Mouse (Mus musculus): ENCODE results near the gene Kctd18. TPM values are rescaled to one million over a fixed set of nuclear protein-coding genes. Genes with fewer than 3 reads are reported as not detected.

The Kctd18 gene
- polyA plus RNA-seq, 1 experiment = 27.4 TPM

GRCm38 (mm10) chr1:57995432-57996132 is 23.2 kb downstream of the Kctd18 start, which contains the start of gene Sgo2a:
Sgo2a (plus strand) TSS chr1:57995971.
- peak; percentile 80 to 93 for DNase-seq (ENCODE audit: extremely low spot score in 1 of 2, low spot score in 1 of 2)

- DNase-seq (ENCODE audit: extremely low spot score in 1 of 2, low spot score in 1 of 2) = no peak
Observed at GRCm38 (mm10) chr1:57991277-57991676, 27.5 kb downstream of the Kctd18 start.

DNA sequence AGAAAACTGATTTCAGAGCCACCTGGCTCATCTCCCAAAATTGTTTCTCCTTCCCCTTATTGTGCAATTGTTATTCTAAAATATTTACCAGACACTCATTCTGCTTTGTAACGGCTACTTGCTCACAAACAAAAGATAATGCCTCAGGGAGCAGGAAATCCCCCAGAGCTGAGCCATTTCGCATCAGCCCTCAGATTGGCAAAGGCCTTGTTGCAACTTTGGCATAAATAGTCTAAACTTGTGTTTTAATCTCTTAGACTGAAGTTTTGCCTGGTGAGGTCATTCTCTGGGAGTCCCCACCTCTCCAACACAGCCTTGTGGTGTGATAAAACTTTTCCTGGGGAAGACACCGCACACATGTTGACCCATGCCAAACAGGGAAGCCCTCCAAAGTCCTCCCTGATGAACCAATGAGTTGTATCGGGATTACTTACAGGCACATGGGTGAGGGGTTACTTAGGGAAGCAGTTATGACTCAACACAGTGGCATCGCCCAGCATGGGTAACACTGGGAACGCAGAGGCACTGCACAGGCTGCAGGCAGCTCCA is 29.6 kb downstream of the Kctd18 start:
- DNase-seq (ENCODE audit: extremely low spot score in 1 of 2, low spot score in 1 of 2) = no peak

DNA sequence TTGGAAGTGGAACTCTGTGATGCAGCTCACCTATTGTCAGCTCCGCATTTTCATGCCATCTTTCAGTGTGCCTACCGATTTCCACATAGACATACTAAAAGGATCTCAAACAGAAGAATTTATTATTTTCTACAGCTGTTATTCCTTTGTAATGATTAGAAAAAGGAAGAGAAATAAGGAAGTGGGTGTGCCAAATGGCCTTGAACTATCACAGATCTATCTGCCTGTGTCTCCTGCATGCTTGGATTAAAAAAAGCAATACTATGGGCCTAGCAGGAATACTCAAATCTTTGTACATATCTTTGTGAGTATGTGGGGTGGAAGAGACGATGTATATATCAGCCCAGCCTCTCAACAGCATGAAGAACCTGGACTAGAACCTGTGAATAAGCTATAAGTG is 41.9 kb downstream of the Kctd18 start:
- no peak for DNase-seq (ENCODE audit: extremely low spot score in 1 of 2, low spot score in 1 of 2)

DNA sequence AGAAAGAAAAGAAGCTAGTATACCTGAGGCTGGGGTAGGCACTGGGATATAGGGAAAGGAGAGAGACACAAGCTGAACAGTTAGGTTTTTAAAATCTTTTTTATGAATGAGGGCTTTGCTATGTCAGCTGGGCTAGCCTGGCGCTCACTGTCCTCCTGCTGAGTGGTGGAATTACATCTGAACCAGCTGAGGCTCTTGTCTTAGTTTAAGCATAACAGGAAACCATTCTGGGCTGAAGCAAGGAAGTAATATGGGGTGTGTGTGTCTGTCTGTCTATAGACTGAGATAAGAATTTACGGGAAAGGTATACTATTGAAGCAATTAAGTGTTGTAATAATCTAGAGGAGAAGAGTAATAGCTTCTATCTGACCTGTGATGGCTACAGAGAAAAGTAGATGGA is 47.2 kb downstream of the Kctd18 start:
- DNase-seq (ENCODE audit: extremely low spot score in 1 of 2, low spot score in 1 of 2) = no peak

GRCm38 (mm10) chr1:57969327-57970271 is 49.2 kb downstream of the Kctd18 start:
- DNase-seq (ENCODE audit: extremely low spot score in 1 of 2, low spot score in 1 of 2) = peak; percentile 88 to 97

GRCm38 (mm10) chr1:57955774-57956173 is 63.0 kb downstream of the Kctd18 start:
- no peak for DNase-seq (ENCODE audit: extremely low spot score in 1 of 2, low spot score in 1 of 2)

DNA sequence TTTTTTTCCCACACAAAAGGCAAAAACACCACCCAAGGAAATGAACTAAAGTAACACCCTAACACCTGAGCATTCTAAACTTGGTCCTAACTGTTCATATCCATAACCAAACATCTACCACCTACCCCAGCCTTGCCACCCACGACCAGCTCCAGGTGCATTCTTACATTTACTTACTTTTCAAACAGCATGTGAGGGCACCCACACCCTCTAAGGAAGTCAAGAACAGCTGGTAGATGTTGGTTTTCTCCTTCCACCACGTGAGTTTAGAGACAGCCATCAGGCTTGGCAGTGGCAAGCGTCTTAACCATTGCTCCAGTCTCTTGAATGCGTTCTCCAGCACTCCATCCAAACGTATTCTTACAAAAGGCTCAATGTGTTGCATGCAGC is 64.4 kb downstream of the Kctd18 start:
- DNase-seq (ENCODE audit: extremely low spot score in 1 of 2, low spot score in 1 of 2) = no peak

- DNase-seq (ENCODE audit: extremely low spot score in 1 of 2, low spot score in 1 of 2) = no peak
Observed at GRCm38 (mm10) chr1:57953586-57954375, 65.0 kb downstream of the Kctd18 start.

GRCm38 (mm10) chr1:57952509-57952908 is 66.2 kb downstream of the Kctd18 start:
- no peak for DNase-seq (ENCODE audit: extremely low spot score in 1 of 2, low spot score in 1 of 2)

DNA sequence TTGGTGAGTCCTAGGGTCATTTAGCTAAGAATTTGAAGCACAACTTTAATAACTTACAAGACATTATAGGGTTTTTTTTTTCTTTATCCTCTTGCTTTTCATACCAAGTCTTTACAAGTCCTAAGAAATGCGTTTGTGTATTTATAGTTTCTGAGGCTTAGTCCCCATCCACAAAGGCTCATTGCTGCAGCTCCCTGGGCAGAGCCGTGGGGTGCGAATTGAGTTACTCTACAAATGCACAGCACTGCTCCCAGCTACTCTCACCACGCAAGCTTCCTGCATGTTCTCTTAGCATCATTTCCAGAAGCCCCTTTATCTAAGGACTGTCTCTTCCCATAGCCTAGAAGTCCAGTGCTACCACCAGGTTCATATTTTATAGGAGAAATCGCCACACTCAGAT is 69.0 kb downstream of the Kctd18 start:
- no peak for DNase-seq (ENCODE audit: extremely low spot score in 1 of 2, low spot score in 1 of 2)

DNA sequence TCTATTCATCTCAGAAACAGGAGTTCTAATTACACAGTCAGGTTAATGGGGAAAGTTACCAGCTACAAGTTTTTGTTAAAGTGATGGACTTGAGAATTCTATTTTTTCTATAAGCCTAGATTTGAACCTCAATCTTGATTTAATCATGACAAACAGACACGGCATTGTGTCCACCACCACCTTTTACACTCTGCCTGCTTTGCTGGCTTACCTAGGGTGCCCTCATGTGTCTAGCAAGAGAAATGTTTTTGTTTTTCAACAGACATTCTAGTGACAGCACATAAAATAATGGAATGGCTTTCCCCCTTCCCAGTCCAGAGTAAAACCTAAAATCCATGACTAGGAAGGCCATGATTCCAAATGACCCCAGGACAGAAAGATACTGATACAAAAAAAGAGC is 69.6 kb downstream of the Kctd18 start:
- DNase-seq (ENCODE audit: extremely low spot score in 1 of 2, low spot score in 1 of 2) = peak in 1 of 2 experiments; percentile 54

DNA sequence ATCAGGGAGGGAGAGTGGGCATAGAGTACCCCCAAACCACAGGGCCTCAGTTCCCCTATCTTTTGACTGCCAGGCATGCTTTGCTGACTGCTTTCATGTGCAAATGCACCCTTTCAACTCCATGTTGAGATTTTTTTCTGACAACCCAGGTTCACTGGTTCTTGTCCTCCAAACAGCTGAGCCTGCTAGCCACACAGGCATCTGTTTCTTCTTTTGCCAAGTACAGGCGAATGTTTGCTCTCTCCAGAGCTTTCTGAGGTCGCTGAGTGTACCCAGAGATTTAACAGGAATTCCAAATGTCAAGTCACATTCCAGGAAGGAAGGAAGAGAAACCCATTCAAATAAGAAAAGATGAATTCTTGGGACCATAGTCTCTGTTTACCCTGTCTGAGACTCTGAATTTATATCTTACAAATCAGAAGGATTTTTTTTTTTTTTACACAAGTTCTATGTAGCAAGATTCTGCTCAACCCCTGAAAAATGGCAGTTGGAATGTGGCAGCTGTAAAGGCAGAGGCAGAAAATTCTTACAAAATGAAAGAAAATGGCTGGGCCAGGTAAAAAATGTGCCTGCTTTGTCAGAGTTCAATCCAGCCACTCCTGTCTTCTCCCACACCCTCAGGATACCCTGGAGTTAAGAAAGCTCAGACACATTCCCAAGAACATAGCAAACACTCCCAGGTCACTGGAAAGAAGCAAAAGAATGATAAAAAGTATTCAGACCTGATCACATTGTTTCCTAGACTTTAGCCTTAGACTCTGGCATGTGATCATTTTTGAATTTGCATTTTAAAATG is 71.0 kb downstream of the Kctd18 start:
- no peak for DNase-seq (ENCODE audit: extremely low spot score in 1 of 2, low spot score in 1 of 2)

GRCm38 (mm10) chr1:57942215-57942614 is 76.5 kb downstream of the Kctd18 start:
- DNase-seq (ENCODE audit: extremely low spot score in 1 of 2, low spot score in 1 of 2) = no peak

DNA sequence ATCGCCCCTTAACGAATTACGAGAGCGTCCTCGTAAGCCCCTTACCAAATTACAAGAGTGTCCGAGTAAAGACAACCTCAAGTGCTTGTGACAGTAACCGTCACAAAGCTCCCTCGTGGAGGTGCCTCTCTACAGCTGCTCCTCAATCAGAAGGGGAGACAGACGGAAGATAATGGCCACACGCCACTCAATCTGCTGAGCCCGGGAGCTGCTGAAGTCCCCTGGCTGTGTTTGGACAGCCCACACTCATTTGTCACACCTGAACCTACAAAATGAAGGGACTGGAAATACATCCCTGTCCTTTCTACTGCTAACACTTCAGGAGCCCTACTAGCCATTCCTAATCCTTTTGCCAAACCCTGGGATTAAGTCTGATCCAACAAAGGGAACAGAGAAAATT is 77.0 kb downstream of the Kctd18 start:
- no peak for DNase-seq (ENCODE audit: extremely low spot score in 1 of 2, low spot score in 1 of 2)

DNA sequence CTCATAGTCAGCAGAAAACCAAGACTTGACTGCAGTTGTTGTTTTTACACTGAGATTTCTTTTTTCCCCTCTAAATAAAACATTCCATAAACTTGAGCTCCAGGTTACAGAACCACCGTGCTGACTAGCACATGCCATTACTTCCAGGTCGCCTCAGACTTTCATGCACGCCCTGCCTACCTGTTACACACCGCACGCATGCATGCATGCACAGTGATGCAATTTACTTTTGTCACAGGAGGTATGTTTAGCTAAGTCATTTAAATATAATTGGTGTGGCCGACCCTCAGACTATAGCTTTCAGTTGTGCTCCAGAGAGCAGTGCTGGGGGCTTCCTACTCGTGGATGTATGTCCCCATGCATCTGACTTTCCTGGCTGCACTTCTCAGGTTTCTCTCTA is 77.7 kb downstream of the Kctd18 start:
- DNase-seq (ENCODE audit: extremely low spot score in 1 of 2, low spot score in 1 of 2) = no peak

GRCm38 (mm10) chr1:57940691-57941090 is 78.1 kb downstream of the Kctd18 start:
- DNase-seq (ENCODE audit: extremely low spot score in 1 of 2, low spot score in 1 of 2) = no peak

GRCm38 (mm10) chr1:57934287-57934686 is 84.5 kb downstream of the Kctd18 start:
- no peak for DNase-seq (ENCODE audit: extremely low spot score in 1 of 2, low spot score in 1 of 2)

GRCm38 (mm10) chr1:57918567-57918966 is 100.2 kb downstream of the Kctd18 start:
- DNase-seq (ENCODE audit: extremely low spot score in 1 of 2, low spot score in 1 of 2) = no peak

DNA sequence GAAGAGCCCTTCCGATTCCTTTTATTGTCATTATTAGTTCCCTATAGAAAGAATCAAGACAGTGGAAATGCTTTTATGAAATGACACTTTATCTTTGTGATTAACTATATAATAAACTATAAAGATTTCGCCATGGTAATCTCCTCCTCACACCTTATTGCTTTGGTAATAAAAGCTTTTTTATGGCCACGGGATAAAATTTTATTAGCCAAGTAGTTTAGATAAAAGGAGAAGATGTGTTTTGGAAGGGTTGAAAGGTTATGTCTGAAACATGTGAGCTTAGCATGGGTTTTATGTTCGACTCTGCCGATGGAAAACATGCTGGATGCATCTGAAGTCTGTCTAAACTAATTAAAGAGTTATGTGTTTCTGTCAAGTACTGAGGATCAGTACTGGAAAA is 101.4 kb downstream of the Kctd18 start:
- DNase-seq (ENCODE audit: extremely low spot score in 1 of 2, low spot score in 1 of 2) = no peak

Data from frontal cortex, adult 2 months (tissue).